Mouse (Mus musculus) megakaryocyte, embryonic 14.5 days (primary cell): Measurements from ENCODE around the gene Id3.

Experiments
- FLI1 ChIP-seq: IDR thresholded peaks from 2 replicates; pipeline ENCODE4 v1.6.1; 2012; ENCODE audit warnings: low read length, inconsistent platforms, mixed read lengths
- GATA1 ChIP-seq: IDR thresholded peaks from 3 replicates; pipeline ENCODE4 v1.6.1; 2012; ENCODE audit warnings: mixed read lengths, low read length, inconsistent platforms, borderline replicate concordance

DNA sequence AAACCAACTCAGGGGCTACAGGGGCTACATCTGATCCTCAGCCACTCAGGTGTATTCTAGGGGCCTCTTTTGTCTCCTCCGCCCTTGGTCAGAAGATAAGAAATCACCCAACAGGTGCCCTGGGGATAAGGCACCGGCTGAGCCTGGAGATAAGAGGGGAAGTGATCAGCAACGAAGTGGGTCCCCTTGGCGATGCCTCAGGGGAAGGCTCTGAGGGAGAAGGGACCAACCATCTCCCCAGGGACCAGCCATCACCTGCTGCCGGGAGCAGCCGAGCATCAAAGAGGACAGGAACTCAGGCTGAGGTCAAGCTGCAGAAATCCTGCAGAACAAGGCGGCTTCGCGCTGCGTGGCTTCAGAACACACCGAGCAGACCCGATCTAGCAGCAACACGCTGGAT is 15.6 kb upstream of the Id3 start:
- TF ChIP-seq GATA1 (no peak), FLI1 (no peak)
